Mouse (Mus musculus): ENCODE data around the gene Tmprss13. TPM values are rescaled to one million over a fixed set of nuclear protein-coding genes. Genes with fewer than 3 reads are reported as not detected.

Tmprss13 gene
- total RNA-seq (2021): not detected

DNA sequence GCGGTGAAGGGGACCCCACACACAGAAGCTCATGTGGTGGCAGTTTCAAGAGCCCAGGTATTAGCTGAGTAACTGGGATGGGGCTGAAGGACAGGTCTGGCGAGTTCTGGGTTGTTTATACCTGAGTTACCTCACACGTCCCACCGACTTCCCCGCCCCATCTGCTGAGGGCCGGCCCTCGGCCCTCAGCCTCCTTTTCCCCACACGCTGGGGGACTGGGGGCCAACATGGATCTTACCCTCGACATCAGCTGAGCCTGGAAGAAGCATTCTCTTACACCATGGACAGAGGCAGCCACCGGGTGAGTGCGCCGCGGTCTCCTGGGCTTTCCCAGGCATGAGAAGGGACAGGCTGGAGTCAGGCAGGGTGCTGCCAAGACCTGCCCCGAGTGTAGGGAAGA, at the start of gene Tmprss13:
Gene Tmprss13 (plus strand): TSS at position 246 of the 400 bp plus-strand sequence.
- intact Hi-C loops (cut with DNase I): no loop called here
- DNase-seq (ENCODE audit: low spot score in 2 of 2): no peak

DNA sequence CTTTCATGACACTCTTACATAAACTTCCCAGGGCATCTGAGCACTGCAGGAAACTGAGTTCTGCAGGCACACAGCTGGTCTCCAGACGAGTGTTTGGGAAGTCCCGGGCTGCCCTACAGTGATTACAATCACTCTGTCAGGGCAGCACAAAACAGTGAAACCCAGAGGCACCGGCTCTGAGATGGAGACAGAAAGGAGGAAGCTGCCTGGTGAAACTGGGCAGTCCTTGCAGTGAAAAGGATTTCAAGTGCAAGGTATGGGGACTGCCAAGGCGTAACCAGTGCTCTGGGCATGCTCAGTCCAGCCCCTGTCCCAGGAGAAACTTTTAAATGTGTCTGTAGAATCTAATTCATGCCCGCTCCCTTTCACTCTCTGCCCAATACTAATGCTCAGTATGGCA, 46.7 kb upstream of the Tmprss13 start:
- intact Hi-C loops (cut with DNase I): no loop called here
- peak in 1 of 2 experiments; percentile 21 for DNase-seq (ENCODE audit: low spot score in 2 of 2)

GRCm38 (mm10) chr9:45274218-45274617, 44.7 kb upstream of the Tmprss13 start:
- intact Hi-C loops (cut with DNase I): no loop called here
- no peak for DNase-seq (ENCODE audit: low spot score in 2 of 2)

GRCm38 (mm10) chr9:45274635-45275034, 44.3 kb upstream of the Tmprss13 start:
- DNase-seq (ENCODE audit: low spot score in 2 of 2): peak in 1 of 2 experiments; percentile 19
- intact Hi-C loops (cut with DNase I): no loop called here

GRCm38 (mm10) chr9:45280059-45280458, 38.8 kb upstream of the Tmprss13 start:
- DNase-seq (ENCODE audit: low spot score in 2 of 2): no peak
- intact Hi-C loops (cut with DNase I): no loop called here

DNA sequence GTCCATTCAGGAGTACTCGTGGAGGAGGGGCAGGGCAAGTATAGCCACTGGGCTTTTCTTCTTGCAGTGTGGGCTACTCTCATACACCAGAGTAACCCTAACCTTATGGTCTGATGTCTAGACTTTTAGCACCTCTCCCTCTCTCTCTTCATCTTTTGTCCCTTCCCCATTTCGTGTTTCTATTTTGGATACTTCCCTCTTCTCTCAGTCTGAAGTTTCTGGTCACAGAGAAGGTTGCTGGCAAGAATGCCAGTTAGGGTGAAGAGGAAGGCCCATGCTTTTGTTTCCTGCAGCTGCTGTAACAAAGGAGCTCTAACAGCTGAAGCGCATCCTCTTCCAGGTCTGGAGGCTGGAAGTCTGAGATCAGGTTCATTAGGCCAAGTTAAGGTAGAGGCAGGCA, 38.0 kb upstream of the Tmprss13 start:
- DNase-seq (ENCODE audit: low spot score in 2 of 2): peak in 1 of 2 experiments; percentile 11
- intact Hi-C loops (cut with DNase I): no loop called here

- intact Hi-C loops (cut with DNase I): no loop called here
These were observed 36.4 kb upstream of the Tmprss13 start for GRCm38 (mm10) chr9:45282466-45282865.

GRCm38 (mm10) chr9:45291481-45292168, 27.3 kb upstream of the Tmprss13 start:
- intact Hi-C loops (cut with DNase I): no loop called here
- no peak for DNase-seq (ENCODE audit: low spot score in 2 of 2)

More at GRCm38 (mm10) chr9:45282466-45282865, 36.4 kb upstream of the Tmprss13 start:
- DNase-seq (ENCODE audit: low spot score in 2 of 2): no peak

GRCm38 (mm10) chr9:45294210-45295011, 24.5 kb upstream of the Tmprss13 start:
- intact Hi-C loops (cut with DNase I): loop anchor here (5.0 kb wide), 1 partner anchor 72 kb away; no protein-coding TSS in a partner anchor
- no peak for DNase-seq (ENCODE audit: low spot score in 2 of 2)

- DNase-seq (ENCODE audit: low spot score in 2 of 2): peak in 1 of 2 experiments; percentile 5
- intact Hi-C loops (cut with DNase I): loop anchor here (1.0 to 5.0 kb wide), 4 partner anchors 77 to 453 kb away; no protein-coding TSS in a partner anchor
These were observed 19.5 kb upstream of the Tmprss13 start for GRCm38 (mm10) chr9:45299231-45300006.

GRCm38 (mm10) chr9:45300422-45301104, 18.3 kb upstream of the Tmprss13 start:
- intact Hi-C loops (cut with DNase I): loop anchor here (1.0 to 5.0 kb wide), 3 partner anchors 88 to 452 kb away; no protein-coding TSS in a partner anchor
- DNase-seq (ENCODE audit: low spot score in 2 of 2): peak; percentile 95 to 98

GRCm38 (mm10) chr9:45301771-45302170, 17.1 kb upstream of the Tmprss13 start:
- intact Hi-C loops (cut with DNase I): loop anchor here (5.0 kb wide), 1 partner anchor 451 kb away; no protein-coding TSS in a partner anchor
- DNase-seq (ENCODE audit: low spot score in 2 of 2): no peak

DNA sequence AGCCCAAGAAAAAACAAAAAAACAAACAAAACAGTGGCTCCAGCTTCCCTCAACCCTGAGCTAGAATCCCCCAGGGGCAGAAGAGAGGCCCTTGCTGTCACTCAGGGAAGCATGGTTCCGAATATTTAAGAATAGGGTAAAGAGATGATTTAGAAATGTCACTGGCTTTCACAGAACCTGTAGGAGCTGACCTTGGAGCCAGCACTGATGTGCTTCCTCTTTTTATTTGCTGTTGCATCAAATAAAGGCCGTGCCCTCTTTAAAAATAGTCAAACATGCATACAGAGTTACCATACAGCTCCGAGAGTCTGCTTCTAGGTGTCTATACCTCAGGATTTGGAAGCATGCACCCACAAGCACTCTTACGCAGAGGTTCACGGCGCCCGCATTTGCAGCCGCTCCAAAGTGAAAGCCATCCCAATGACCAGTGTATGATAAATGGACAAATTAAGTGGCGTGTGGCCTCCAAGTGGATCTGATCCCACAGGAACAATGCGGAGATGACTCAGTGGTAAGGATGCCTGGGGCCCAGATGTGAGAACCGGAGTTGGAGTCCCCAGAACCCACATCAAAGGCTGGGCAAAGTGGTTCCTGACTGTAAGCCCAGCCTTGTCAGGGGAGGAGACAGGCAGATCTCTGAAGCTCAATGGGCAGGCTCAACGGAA, 12.0 kb upstream of the Tmprss13 start:
- no peak for DNase-seq (ENCODE audit: low spot score in 2 of 2)
- intact Hi-C loops (cut with DNase I): no loop called here

DNA sequence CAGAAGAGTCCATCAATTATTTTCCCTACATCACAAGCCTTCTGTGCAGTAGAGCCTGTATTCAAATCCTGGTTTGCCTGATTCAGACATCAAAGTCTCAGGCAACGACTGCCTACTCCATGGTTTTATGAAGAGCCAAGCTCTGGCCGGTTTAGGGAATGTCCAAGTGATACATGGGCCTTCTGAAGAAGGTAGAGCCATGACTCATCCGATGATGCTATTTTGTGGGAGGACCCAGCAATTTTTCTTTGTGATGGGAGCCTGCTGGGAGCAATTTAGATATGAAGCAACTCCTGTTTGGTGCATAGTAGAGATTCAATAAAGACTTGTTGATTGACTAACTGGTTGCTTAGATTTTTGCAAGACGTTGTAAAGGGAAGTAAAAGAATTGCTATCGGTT, 10.4 kb upstream of the Tmprss13 start:
- no peak for DNase-seq (ENCODE audit: low spot score in 2 of 2)
- intact Hi-C loops (cut with DNase I): no loop called here

GRCm38 (mm10) chr9:45311858-45312257, 7.0 kb upstream of the Tmprss13 start:
- no peak for DNase-seq (ENCODE audit: low spot score in 2 of 2)
- intact Hi-C loops (cut with DNase I): no loop called here

GRCm38 (mm10) chr9:45313913-45314312, 5.0 kb upstream of the Tmprss13 start:
- intact Hi-C loops (cut with DNase I): no loop called here
- DNase-seq (ENCODE audit: low spot score in 2 of 2): no peak

- intact Hi-C loops (cut with DNase I): no loop called here
These were observed 1.3 kb upstream of the Tmprss13 start for GRCm38 (mm10) chr9:45317635-45318034.

GRCm38 (mm10) chr9:45321465-45321864, 2.6 kb downstream of the Tmprss13 start:
- DNase-seq (ENCODE audit: low spot score in 2 of 2): no peak
- intact Hi-C loops (cut with DNase I): no loop called here

More at GRCm38 (mm10) chr9:45317635-45318034, 1.3 kb upstream of the Tmprss13 start:
- no peak for DNase-seq (ENCODE audit: low spot score in 2 of 2)

- intact Hi-C loops (cut with DNase I): no loop called here
- DNase-seq (ENCODE audit: low spot score in 2 of 2): no peak
These were observed 3.1 kb downstream of the Tmprss13 start for GRCm38 (mm10) chr9:45321946-45322430.

Measured in left cerebral cortex, postnatal 25 days (tissue).